Mouse (Mus musculus) myocyte (in vitro differentiated cells): ENCODE measurements around the gene Dirc2. TPM values are rescaled to one million over a fixed set of nuclear protein-coding genes. Genes with fewer than 3 reads are reported as not detected.

Experiments used
- H3K27me3 ChIP-seq: one replicate; pipeline ENCODE4 v1.6.1; 2011; ENCODE audit not compliant: control insufficient read depth, insufficient read depth, insufficient read length
- H3K36me3 ChIP-seq: one replicate; pipeline ENCODE4 v1.6.1; 2011; ENCODE audit not compliant: control insufficient read depth, insufficient read depth
- H3K4me2 ChIP-seq: one replicate; pipeline ENCODE4 v1.6.1; 2011; ENCODE audit warnings: low read depth, control low read depth
- H3K4me3 ChIP-seq: one replicate; pipeline ENCODE4 v1.5.1; 2011; ENCODE audit warnings: mild to moderate bottlenecking, control low read depth, moderate library complexity
- H3K79me2 ChIP-seq: one replicate; pipeline ENCODE4 v1.6.1; 2011; ENCODE audit not compliant: control insufficient read depth, insufficient read depth
- H3ac ChIP-seq: one replicate; pipeline ENCODE4 v1.6.1; 2011; ENCODE audit not compliant: control insufficient read depth, insufficient read length
- CEBPB ChIP-seq: IDR thresholded peaks from 2 replicates; pipeline ENCODE4 v1.6.1; 2011; ENCODE audit warnings: mild to moderate bottlenecking, moderate library complexity; ENCODE audit not compliant: poor library complexity, insufficient read depth, severe bottlenecking
- E2F4 ChIP-seq: IDR thresholded peaks from one replicate; pipeline ENCODE4 v1.6.1; 2011; ENCODE audit warnings: mild to moderate bottlenecking, control low read depth, moderate library complexity; ENCODE audit not compliant: insufficient read depth
- MAX ChIP-seq: IDR thresholded peaks from one replicate; pipeline ENCODE4 v1.6.1; 2011; ENCODE audit warnings: low read depth, mild to moderate bottlenecking, control low read depth
- MYOD1 ChIP-seq, 3 experiments: IDR thresholded peaks; one replicate each; pipeline ENCODE4 v1.6.1; 2011; ENCODE audit warnings: control low read depth in 2 of 3, low read depth in 2 of 3, mild to moderate bottlenecking in 2 of 3, moderate library complexity in 1 of 3; ENCODE audit not compliant: insufficient read length in 2 of 3, control insufficient read depth in 1 of 3
- MYOG ChIP-seq, 3 experiments: IDR thresholded peaks; one replicate each; pipeline ENCODE4 v1.6.1; 2011; ENCODE audit warnings: control low read depth in 2 of 3, low read depth in 2 of 3, mild to moderate bottlenecking in 2 of 3; ENCODE audit not compliant: insufficient read length in 2 of 3, control insufficient read depth in 1 of 3, insufficient read depth in 1 of 3
- POLR2A ChIP-seq: IDR thresholded peaks from one replicate; pipeline ENCODE4 v1.6.1; 2011; ENCODE audit warnings: low read depth, mild to moderate bottlenecking, control low read depth, moderate library complexity; ENCODE audit not compliant: insufficient read length
- POLR2AphosphoS2 ChIP-seq: IDR thresholded peaks from one replicate; pipeline ENCODE4 v1.6.1; 2011; ENCODE audit warnings: low read depth, control low read depth; ENCODE audit not compliant: insufficient read length
- REST ChIP-seq: IDR thresholded peaks from one replicate; pipeline ENCODE4 v1.6.1; 2011; ENCODE audit warnings: mild to moderate bottlenecking, control low read depth, moderate library complexity; ENCODE audit not compliant: insufficient read depth, insufficient read length
- SRF ChIP-seq: IDR thresholded peaks from one replicate; pipeline ENCODE4 v1.6.1; 2011; ENCODE audit warnings: low read depth; ENCODE audit not compliant: control insufficient read depth, insufficient read length
- TCF12 ChIP-seq: IDR thresholded peaks from one replicate; pipeline ENCODE4 v1.6.1; 2011; ENCODE audit warnings: mild to moderate bottlenecking, control low read depth; ENCODE audit not compliant: poor library complexity, insufficient read depth, severe bottlenecking
- TCF3 ChIP-seq: IDR thresholded peaks from one replicate; pipeline ENCODE4 v1.6.1; 2011; ENCODE audit warnings: low read depth, control low read depth; ENCODE audit not compliant: insufficient read length
- USF1 ChIP-seq: IDR thresholded peaks from one replicate; pipeline ENCODE4 v1.6.1; 2011; ENCODE audit warnings: low read depth, mild to moderate bottlenecking, control low read depth, moderate library complexity
- polyA plus RNA-seq: library from polyadenylated mRNA; unstranded; fragments of >200 nt; fragmentation: generic; extraction: Trizol; gene quantifications from one replicate; pipeline ENCODE4 v1.2.1, GENCODE M21; 2012; ENCODE audit warnings: missing spikeins

The Dirc2 gene
- polyA plus RNA-seq, 1 experiment = 19.3 TPM

DNA sequence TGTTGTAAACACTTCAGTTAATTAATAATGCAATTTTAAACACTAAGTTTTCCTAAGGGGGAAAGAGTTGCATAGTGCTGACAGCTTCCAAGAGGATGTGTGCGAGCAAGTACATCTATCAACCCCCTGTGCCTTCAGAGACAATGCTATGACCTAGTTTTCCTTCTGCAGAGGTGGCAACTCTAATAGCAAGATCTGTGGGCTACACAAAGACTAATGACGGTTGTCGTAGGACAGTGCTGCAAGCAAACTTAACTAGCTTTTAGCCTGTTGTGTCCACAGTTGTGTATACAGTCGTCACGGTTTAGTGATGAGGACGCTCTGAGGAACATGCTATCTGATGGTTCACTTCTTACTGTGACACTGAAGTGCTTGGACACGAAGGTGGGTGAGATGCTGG lies 54.5 kb downstream of the Dirc2 start:
- H3K36me3 ChIP-seq = no peaks in the 10 kb centered on the region
- no peak overlapping the region for H3K4me2 ChIP-seq
- no peaks in the 10 kb centered on the region for H3K79me2 ChIP-seq
- H3K27me3 ChIP-seq = no peaks in the 10 kb centered on the region
- no peak overlapping the region for H3K4me3 ChIP-seq
- TF ChIP-seq E2F4 = no peak
- no peak for TF ChIP-seq MAX
- no peak for TF ChIP-seq TCF12
- TF ChIP-seq REST = no peak
- no peak for TF ChIP-seq MYOG (IDR thresholded peaks at IDR 0.05; ENCODE audit: control insufficient read depth in 1 of 3, insufficient read depth in 1 of 3, insufficient read length in 2 of 3, low read depth in 2 of 3)
- no peak for TF ChIP-seq USF1
- H3ac ChIP-seq = no peak overlapping the region

DNA sequence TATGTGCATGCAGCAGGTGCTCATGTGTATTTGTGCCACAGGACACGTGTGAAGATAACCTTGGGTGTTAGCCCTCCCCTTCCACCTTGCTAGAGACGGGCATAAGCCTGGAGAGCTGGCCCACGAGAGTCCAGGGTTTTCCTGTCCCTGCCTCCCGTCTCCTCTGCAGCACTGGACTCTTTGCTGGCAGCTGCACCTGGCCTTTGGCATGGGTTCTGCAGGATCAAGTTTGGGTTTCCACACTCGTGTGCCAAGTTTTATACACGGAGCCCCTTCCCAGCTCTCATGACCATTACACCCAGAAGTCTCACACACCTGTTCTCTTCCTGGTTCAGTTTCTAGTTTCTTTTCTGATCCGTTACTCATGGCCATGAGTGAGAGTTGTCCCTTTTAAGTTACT lies 55.5 kb downstream of the Dirc2 start:
- no peak overlapping the region for H3K4me3 ChIP-seq
- no peaks in the 10 kb centered on the region for H3K36me3 ChIP-seq
- no peaks in the 10 kb centered on the region for H3K27me3 ChIP-seq
- H3ac ChIP-seq = no peak overlapping the region
- TF ChIP-seq POLR2AphosphoS2 (no peak), CEBPB (no peak), MYOD1 (IDR thresholded peaks at IDR 0.05; ENCODE audit: control insufficient read depth in 1 of 3, insufficient read length in 2 of 3, low read depth in 2 of 3) (no peak), TCF12 (no peak), E2F4 (no peak), POLR2A (no peak), SRF (no peak), REST (no peak), MAX (no peak), USF1 (no peak)
- no peaks in the 10 kb centered on the region for H3K79me2 ChIP-seq
- no peak overlapping the region for H3K4me2 ChIP-seq

DNA sequence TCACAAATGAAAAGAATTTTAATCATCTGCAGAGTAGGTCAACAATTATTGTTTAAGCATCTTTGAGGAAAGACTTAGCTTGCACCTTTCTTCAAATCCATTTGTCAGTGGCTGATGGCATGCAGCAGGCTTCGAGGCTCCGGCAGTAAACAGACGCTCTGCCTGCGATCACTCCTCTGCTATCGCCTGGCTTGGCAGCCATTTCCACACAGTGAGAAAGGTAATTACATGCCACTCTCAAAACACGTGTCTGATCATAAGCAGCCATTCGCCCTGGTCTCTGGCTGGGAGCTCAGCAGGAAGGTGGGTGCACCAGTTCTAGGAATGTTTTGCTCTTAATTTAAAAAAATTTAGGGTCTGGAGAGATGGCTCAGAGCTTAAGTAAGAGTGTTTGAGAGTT lies 58.2 kb downstream of the Dirc2 start:
- Histone ChIP-seq H3K79me2 (no peaks in the 10 kb centered on the region), H3ac (no peak overlapping the region), H3K4me2 (no peak overlapping the region), H3K4me3 (no peak overlapping the region), H3K36me3 (no peaks in the 10 kb centered on the region), H3K27me3 (no peaks in the 10 kb centered on the region)
- no peak for TF ChIP-seq MYOG (IDR thresholded peaks at IDR 0.05; ENCODE audit: control insufficient read depth in 1 of 3, insufficient read depth in 1 of 3, insufficient read length in 2 of 3, low read depth in 2 of 3)
- TF ChIP-seq TCF12 = no peak
- TF ChIP-seq SRF = no peak
- TF ChIP-seq MYOD1 (IDR thresholded peaks at IDR 0.05; ENCODE audit: control insufficient read depth in 1 of 3, insufficient read length in 2 of 3, low read depth in 2 of 3) = no peak
- TF ChIP-seq POLR2A = no peak
- TF ChIP-seq USF1 = no peak
- no peak for TF ChIP-seq TCF3
- TF ChIP-seq REST = no peak

DNA sequence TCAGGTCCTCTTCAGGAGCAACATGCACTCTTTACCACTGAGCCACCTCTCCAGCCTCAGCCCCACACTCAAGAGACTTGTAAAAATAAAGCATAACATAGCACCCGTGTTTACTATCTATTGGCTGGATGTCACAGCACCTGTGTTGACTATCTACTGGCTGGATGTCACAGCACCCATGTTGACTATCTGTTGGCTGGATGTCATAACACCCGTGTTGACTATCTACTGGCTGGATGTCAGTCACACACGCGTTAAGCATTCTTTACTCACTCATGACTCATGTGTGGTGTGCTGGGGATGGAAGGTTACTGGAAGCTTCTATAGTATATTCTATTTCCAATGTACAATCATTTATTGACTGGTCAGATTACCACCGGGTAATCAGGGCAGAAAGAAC lies 62.2 kb downstream of the Dirc2 start:
- Histone ChIP-seq H3ac (no peak overlapping the region), H3K36me3 (no peaks in the 10 kb centered on the region), H3K79me2 (no peaks in the 10 kb centered on the region), H3K4me2 (no peak overlapping the region), H3K27me3 (no peaks in the 10 kb centered on the region), H3K4me3 (no peak overlapping the region)
- TF ChIP-seq REST (no peak), MYOG (IDR thresholded peaks at IDR 0.05; ENCODE audit: control insufficient read depth in 1 of 3, insufficient read depth in 1 of 3, insufficient read length in 2 of 3, low read depth in 2 of 3) (no peak), TCF12 (no peak), CEBPB (no peak), MAX (no peak), MYOD1 (IDR thresholded peaks at IDR 0.05; ENCODE audit: control insufficient read depth in 1 of 3, insufficient read length in 2 of 3, low read depth in 2 of 3) (no peak), USF1 (no peak), E2F4 (no peak), TCF3 (no peak), SRF (no peak), POLR2AphosphoS2 (no peak), POLR2A (no peak)

DNA sequence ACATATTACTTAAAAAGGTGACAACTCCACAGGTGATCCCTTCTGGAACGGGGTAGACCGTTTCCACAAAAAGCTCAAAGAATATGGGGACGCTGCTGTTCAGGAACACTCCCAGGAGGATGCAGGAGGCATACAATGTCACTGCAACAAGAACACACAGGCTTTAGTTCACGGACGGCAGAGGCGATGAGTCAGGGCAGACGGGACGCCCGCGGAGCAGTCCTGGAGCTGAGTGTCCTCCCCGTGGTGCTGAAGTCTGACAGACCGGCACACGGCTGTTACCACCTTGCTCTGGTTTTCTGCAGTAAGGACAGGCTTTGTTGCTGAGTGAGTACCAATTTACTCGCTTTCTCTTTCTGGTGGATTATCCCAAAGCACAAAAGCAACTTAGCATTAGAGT lies 64.4 kb downstream of the Dirc2 start:
- no peaks in the 10 kb centered on the region for H3K36me3 ChIP-seq
- H3K4me2 ChIP-seq = no peak overlapping the region
- no peak for TF ChIP-seq REST
- TF ChIP-seq MAX = no peak
- no peak for TF ChIP-seq TCF12
- no peak for TF ChIP-seq MYOG (IDR thresholded peaks at IDR 0.05; ENCODE audit: control insufficient read depth in 1 of 3, insufficient read depth in 1 of 3, insufficient read length in 2 of 3, low read depth in 2 of 3)
- no peak for TF ChIP-seq POLR2A
- TF ChIP-seq USF1 = no peak
- TF ChIP-seq E2F4 = no peak
- no peak for TF ChIP-seq SRF
- no peak for TF ChIP-seq MYOD1 (IDR thresholded peaks at IDR 0.05; ENCODE audit: control insufficient read depth in 1 of 3, insufficient read length in 2 of 3, low read depth in 2 of 3)
- TF ChIP-seq POLR2AphosphoS2 = no peak
- H3K79me2 ChIP-seq = no peaks in the 10 kb centered on the region
- no peaks in the 10 kb centered on the region for H3K27me3 ChIP-seq
- no peak overlapping the region for H3K4me3 ChIP-seq
- H3ac ChIP-seq = no peak overlapping the region
